Mouse (Mus musculus): Measurements from ENCODE around the gene Zfyve19. TPM values are rescaled to one million over a fixed set of nuclear protein-coding genes. Genes with fewer than 3 reads are reported as not detected.

Zfyve19 gene
- 44.2 and 48.9 TPM in 2 replicates for polyA plus RNA-seq (2014; fragmentation: Nextera tagmentation; extraction: Ambion mirVana)

DNA sequence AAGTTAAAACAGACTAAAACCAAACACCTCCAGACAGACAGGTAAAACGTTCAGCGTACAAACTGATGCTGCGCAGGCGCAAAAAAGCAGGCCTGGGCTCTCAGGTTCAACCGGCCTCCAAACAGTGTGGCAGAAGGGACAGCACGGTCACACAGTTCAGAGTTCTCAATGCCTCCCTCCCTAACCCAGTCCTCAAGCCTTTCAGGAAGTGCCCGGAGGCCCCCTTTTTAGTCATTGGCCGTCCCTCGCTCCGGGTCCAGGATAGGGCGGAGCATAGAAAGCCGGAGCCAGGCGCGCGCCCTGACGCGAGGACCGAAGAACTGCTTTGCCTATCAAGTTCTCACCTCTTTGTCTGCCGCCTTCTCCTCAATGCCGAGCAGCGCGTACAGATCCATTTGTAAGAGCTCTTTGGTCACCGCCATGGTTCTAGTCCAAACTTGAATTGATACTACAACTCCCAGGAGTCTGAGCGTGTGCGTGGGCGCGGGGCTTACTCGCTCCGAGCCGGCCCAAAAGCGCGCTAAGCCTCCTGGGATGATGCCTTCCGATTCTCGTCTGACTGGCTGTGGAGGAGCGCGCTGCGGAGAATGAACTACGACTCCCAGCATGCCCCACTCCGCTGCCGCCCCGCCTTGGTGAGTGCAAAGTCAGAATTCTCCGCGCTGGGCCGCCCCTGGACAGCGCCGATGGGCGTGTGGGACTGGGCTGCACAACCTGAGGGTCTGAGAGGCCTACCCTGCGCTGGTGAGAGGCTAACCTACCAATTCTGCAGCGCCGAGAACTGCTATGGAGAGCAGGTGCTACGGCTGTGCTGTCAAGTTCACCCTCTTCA, at the start of gene Zfyve19, which contains the start of gene Dnajc17:
TSS of gene Zfyve19 (plus strand) at position 274 of the 832 bp plus-strand sequence.
TSS of gene Dnajc17 (minus strand) at position 452 of the 832 bp plus-strand sequence.
- Histone ChIP-seq H3K4me2 (peak within 1 kb of the TSS; percentile 58), H3K9ac (ENCODE audit: low read length) (peak within 1 kb of the TSS; percentile 76), H3K36me3 (ENCODE audit: control insufficient read depth, insufficient read depth, low read length) (peaks cover 3% of the 10 kb centered on the region), H3K4me1 (ENCODE audit: control insufficient read depth, insufficient read depth, low read length) (peaks cover 6% of the 10 kb centered on the region), H3K27me3 (ENCODE audit: control insufficient read depth, insufficient read depth, low read length) (no peaks in the 10 kb centered on the region), H3K4me3 (ENCODE audit: low read depth, low read length) (peak within 1 kb of the TSS; percentile 68), H3K27ac (ENCODE audit: low read depth, low read length) (peak within 1 kb of the TSS; percentile 73; the same call in 1 of the 2 replicates), H3K9me3 (ENCODE audit: control insufficient read depth, low read length) (no peaks in the 10 kb centered on the region)
- under 1% methylated on average over 51 of the region's 51 CpGs for WGBS
- DNase-seq (ENCODE audit: low spot score, missing footprints) = peak; percentile 98
- peak; percentile 98 for ATAC-seq (ENCODE audit: low FRiP score)

DNA sequence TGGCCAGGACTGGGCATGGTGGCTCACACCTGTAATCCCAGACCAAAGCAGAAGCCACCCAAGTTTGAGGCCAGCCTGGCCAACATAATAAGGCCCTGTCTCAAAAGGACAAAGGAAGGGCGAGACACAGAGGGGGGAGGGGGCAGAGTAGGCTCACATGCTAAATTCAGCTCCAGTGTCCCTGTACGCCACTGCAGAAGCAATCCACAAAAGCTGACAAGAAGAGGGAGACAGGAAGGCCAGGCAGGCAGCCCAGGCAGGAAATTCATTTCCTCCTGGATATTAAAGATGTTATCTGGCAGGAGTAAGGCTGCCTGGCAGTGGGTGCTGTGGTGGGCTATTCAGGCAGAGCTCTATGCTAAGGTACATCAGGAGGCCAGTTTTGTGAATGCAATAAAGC, 47.2 kb upstream of the Zfyve19 start:
- H3K9ac ChIP-seq (ENCODE audit: low read length) = no peak overlapping the region
- H3K4me3 ChIP-seq (ENCODE audit: low read depth, low read length) = no peak overlapping the region
- H3K4me2 ChIP-seq = no peak overlapping the region
- DNase-seq (ENCODE audit: low spot score, missing footprints) (no peak), ATAC-seq (ENCODE audit: low FRiP score) (no peak)
- H3K4me1 ChIP-seq (ENCODE audit: control insufficient read depth, insufficient read depth, low read length) = peaks cover 3% of the 10 kb centered on the region; the same call in 1 of the 2 replicates
- WGBS = 43% methylated on average over 2 of the region's 2 CpGs
- H3K9me3 ChIP-seq (ENCODE audit: control insufficient read depth, low read length) = no peaks in the 10 kb centered on the region
- no peaks in the 10 kb centered on the region for H3K36me3 ChIP-seq (ENCODE audit: control insufficient read depth, insufficient read depth, low read length)
- H3K27ac ChIP-seq (ENCODE audit: low read depth, low read length) = no peak overlapping the region
- peaks cover 6% of the 10 kb centered on the region for H3K27me3 ChIP-seq (ENCODE audit: control insufficient read depth, insufficient read depth, low read length)

- Histone ChIP-seq H3K4me1 (ENCODE audit: control insufficient read depth, insufficient read depth, low read length) (peaks cover 11% of the 10 kb centered on the region), H3K27me3 (ENCODE audit: control insufficient read depth, insufficient read depth, low read length) (peaks cover 22% of the 10 kb centered on the region), H3K9ac (ENCODE audit: low read length) (no peak overlapping the region), H3K4me2 (no peak overlapping the region), H3K9me3 (ENCODE audit: control insufficient read depth, low read length) (no peaks in the 10 kb centered on the region), H3K36me3 (ENCODE audit: control insufficient read depth, insufficient read depth, low read length) (no peaks in the 10 kb centered on the region), H3K27ac (ENCODE audit: low read depth, low read length) (no peak overlapping the region), H3K4me3 (ENCODE audit: low read depth, low read length) (no peak overlapping the region)
- ATAC-seq (ENCODE audit: low FRiP score) (no peak), DNase-seq (ENCODE audit: low spot score, missing footprints) (peak; percentile 28)
- WGBS = 73% methylated on average over 3 of the region's 3 CpGs
These were observed 45.3 kb upstream of the Zfyve19 start for GRCm38 (mm10) chr2:119163135-119163534.

DNA sequence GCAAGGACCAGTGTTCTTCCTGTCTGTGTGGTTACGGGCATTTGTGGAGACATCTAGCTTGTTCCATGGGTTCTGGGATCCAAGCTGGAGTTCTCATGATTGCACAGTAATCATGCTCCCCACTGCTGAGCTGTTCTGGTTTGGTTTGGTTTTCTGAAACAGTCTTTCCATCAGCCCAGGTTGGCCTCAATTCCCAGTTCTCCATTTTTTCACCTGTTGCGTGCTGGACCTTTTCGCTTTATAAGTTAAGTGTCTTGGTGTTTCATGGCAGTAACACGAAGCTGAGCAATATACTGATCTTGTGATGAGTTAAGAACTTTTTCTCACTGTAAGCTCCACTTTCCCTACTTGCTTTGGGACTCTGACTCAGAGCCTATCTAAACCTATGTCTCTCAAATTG, 44.4 kb upstream of the Zfyve19 start:
- Histone ChIP-seq H3K36me3 (ENCODE audit: control insufficient read depth, insufficient read depth, low read length) (no peaks in the 10 kb centered on the region), H3K9me3 (ENCODE audit: control insufficient read depth, low read length) (no peaks in the 10 kb centered on the region), H3K27me3 (ENCODE audit: control insufficient read depth, insufficient read depth, low read length) (peaks cover 23% of the 10 kb centered on the region), H3K9ac (ENCODE audit: low read length) (no peak overlapping the region), H3K4me3 (ENCODE audit: low read depth, low read length) (no peak overlapping the region), H3K4me2 (no peak overlapping the region), H3K4me1 (ENCODE audit: control insufficient read depth, insufficient read depth, low read length) (peaks cover 11% of the 10 kb centered on the region), H3K27ac (ENCODE audit: low read depth, low read length) (no peak overlapping the region)
- ATAC-seq (ENCODE audit: low FRiP score) (no peak), DNase-seq (ENCODE audit: low spot score, missing footprints) (no peak)
- 89% methylated on average over 4 of the region's 4 CpGs for WGBS

GRCm38 (mm10) chr2:119165401-119165800, 43.0 kb upstream of the Zfyve19 start:
- no peak overlapping the region for H3K4me2 ChIP-seq
- no peak for DNase-seq (ENCODE audit: low spot score, missing footprints)

GRCm38 (mm10) chr2:119166901-119167865, 41.2 kb upstream of the Zfyve19 start, which contains the start of gene Gchfr:
Gchfr (plus strand) TSS chr2:119167773.
- peak within 1 kb of the TSS; percentile 54 for H3K9ac ChIP-seq (ENCODE audit: low read length)
- WGBS = 1% methylated on average over 60 of the region's 60 CpGs
- peaks cover 11% of the 10 kb centered on the region for H3K4me1 ChIP-seq (ENCODE audit: control insufficient read depth, insufficient read depth, low read length)
- H3K27me3 ChIP-seq (ENCODE audit: control insufficient read depth, insufficient read depth, low read length) = peaks cover 25% of the 10 kb centered on the region
- peak within 1 kb of the TSS; percentile 98 for H3K4me2 ChIP-seq
- ATAC-seq (ENCODE audit: low FRiP score) (peak; percentile 89), DNase-seq (ENCODE audit: low spot score, missing footprints) (peak; percentile 97)
- H3K4me3 ChIP-seq (ENCODE audit: low read depth, low read length) = peak within 1 kb of the TSS; percentile 37
- no peaks in the 10 kb centered on the region for H3K9me3 ChIP-seq (ENCODE audit: control insufficient read depth, low read length)
- no peaks in the 10 kb centered on the region for H3K36me3 ChIP-seq (ENCODE audit: control insufficient read depth, insufficient read depth, low read length)
- H3K27ac ChIP-seq (ENCODE audit: low read depth, low read length) = no peak within 1 kb of the TSS

More at GRCm38 (mm10) chr2:119165401-119165800, 43.0 kb upstream of the Zfyve19 start:
- Histone ChIP-seq H3K36me3 (ENCODE audit: control insufficient read depth, insufficient read depth, low read length) (no peaks in the 10 kb centered on the region), H3K4me3 (ENCODE audit: low read depth, low read length) (no peak overlapping the region), H3K9ac (ENCODE audit: low read length) (no peak overlapping the region), H3K9me3 (ENCODE audit: control insufficient read depth, low read length) (no peaks in the 10 kb centered on the region), H3K27ac (ENCODE audit: low read depth, low read length) (no peak overlapping the region), H3K4me1 (ENCODE audit: control insufficient read depth, insufficient read depth, low read length) (peaks cover 11% of the 10 kb centered on the region), H3K27me3 (ENCODE audit: control insufficient read depth, insufficient read depth, low read length) (peaks cover 25% of the 10 kb centered on the region)
- ATAC-seq (ENCODE audit: low FRiP score) = no peak

DNA sequence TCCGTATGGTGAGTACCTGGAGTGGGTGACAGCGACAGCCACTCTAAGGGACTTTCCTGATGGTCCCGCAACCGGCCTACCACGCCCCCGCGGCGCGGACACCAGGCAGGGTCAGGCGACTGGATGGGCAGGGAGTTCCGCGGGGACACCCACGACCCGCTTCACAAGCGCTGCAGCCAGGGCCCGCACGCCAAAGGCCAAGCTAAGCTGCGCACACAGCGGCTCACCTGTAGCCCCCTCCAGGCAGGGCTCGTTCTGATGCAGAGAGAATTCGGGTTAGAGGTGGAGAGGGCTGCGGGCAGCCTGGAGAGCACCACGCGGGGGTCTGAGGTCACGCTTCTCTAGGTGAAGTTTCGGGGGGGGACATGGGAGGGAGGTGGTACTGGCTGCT, 40.6 kb upstream of the Zfyve19 start:
- Histone ChIP-seq H3K27me3 (ENCODE audit: control insufficient read depth, insufficient read depth, low read length) (peaks cover 25% of the 10 kb centered on the region), H3K9me3 (ENCODE audit: control insufficient read depth, low read length) (no peaks in the 10 kb centered on the region), H3K4me3 (ENCODE audit: low read depth, low read length) (peak overlapping the region; percentile 37), H3K9ac (ENCODE audit: low read length) (peak overlapping the region; percentile 54), H3K4me2 (peak overlapping the region; percentile 98), H3K27ac (ENCODE audit: low read depth, low read length) (no peak overlapping the region), H3K4me1 (ENCODE audit: control insufficient read depth, insufficient read depth, low read length) (peaks cover 13% of the 10 kb centered on the region), H3K36me3 (ENCODE audit: control insufficient read depth, insufficient read depth, low read length) (no peaks in the 10 kb centered on the region)
- 2% methylated on average over 26 of the region's 26 CpGs for WGBS
- ATAC-seq (ENCODE audit: low FRiP score) (peak; percentile 35), DNase-seq (ENCODE audit: low spot score, missing footprints) (no peak)

DNA sequence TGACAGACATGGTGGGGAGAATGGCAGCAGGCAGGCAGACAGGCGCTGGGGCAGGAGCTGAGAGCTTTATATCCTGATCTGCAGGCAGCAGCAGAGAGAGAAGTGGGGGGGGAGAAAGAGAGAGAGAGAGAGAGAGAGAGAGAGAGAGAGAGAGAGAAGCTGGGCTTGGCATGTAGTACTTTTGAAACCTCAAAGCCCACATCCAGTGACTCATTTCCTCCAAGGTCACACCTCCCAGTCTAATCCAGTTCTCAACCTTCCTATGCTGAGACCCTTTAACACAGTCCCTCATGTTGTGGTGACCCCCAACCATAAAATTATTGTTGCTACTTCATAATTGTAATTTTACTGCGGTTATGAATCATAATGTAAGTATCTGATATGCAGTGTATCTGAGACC, 38.1 kb upstream of the Zfyve19 start:
- Histone ChIP-seq H3K9me3 (ENCODE audit: control insufficient read depth, low read length) (no peaks in the 10 kb centered on the region), H3K27me3 (ENCODE audit: control insufficient read depth, insufficient read depth, low read length) (peaks cover 25% of the 10 kb centered on the region), H3K4me1 (ENCODE audit: control insufficient read depth, insufficient read depth, low read length) (peaks cover 21% of the 10 kb centered on the region), H3K4me2 (no peak overlapping the region), H3K36me3 (ENCODE audit: control insufficient read depth, insufficient read depth, low read length) (no peaks in the 10 kb centered on the region), H3K4me3 (ENCODE audit: low read depth, low read length) (no peak overlapping the region), H3K27ac (ENCODE audit: low read depth, low read length) (no peak overlapping the region), H3K9ac (ENCODE audit: low read length) (no peak overlapping the region)
- peak; percentile 76 for DNase-seq (ENCODE audit: low spot score, missing footprints)
- WGBS = 75% methylated on average over 2 of the region's 2 CpGs
- ATAC-seq (ENCODE audit: low FRiP score) = no peak

Measured in midbrain, embryonic 11.5 days (tissue).